Mouse (Mus musculus) layer of hippocampus, adult 8-10 months (tissue): ENCODE results near the gene Ascc1. TPM values are rescaled to one million over a fixed set of nuclear protein-coding genes. Genes with fewer than 3 reads are reported as not detected.
"Not testable (repeated sequence)": the region's sequence is repeated elsewhere in the genome, so short reads cannot be mapped to it uniquely, and the experiment has no call there.

Source experiments
- DNase-seq, 2 experiments: peaks; one replicate each; pipeline ENCODE4 v3.0.0; 2022; ENCODE audit warnings: low spot score in 2 of 2
- total RNA-seq, 4 experiments: library from RNA; stranded (reverse); gene quantifications; 2 replicates each; pipeline ENCODE4 v1.2.4; 2022

Gene Ascc1
- total RNA-seq, 4 experiments from 2014 or later: 17.0 to 19.1 (median 17.7) TPM

DNA sequence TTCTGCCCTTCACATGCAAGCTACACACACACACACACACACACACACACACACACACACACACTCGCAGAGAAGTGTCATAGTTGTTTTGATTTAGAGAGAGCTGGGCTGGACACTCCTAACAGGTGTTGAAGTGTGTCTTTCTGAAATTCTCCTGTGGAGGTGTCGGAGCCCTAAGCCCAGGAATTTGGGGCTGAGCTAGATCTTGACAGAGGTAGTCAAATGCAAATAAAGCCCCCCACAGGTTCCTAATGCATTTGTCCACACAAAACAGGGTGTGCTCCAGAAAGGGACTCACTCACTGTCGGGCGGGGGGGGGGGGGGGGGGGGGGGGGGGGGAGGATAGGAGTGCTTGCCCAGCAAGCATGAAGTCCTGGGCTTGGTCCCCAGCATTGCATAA lies 25.5 kb upstream of the Ascc1 start:
- DNase-seq: no peak

DNA sequence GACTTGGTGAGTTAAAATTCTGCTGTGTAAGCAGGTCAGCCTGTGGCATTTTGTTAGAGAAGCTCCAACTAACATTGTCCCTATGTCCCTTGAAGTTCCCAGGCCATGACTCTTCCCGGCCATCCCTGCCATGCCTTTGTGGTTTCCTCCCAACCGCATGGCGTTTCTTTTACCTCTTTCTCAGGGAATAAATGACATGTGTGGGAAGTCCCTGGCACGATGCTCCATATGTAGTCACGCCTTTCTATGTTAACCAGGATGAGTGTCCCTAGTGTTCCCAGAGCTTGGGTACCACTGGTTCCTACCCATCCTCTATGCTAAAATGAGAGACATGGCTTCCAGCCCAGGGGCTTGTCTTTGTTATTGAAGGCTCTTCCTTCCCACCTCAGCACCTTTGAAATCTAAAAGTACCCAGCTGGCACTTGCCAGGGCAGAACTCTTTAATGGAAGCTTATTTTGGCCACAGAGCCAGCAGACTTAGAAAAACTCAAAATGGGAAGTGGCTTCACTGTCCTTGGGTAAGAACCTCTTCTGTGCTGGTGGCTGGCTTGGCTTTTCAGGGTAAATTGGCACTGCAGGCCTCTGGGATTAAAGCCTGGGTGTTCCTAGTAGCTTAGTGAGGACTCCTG lies 24.8 kb upstream of the Ascc1 start:
- DNase-seq: no peak

DNA sequence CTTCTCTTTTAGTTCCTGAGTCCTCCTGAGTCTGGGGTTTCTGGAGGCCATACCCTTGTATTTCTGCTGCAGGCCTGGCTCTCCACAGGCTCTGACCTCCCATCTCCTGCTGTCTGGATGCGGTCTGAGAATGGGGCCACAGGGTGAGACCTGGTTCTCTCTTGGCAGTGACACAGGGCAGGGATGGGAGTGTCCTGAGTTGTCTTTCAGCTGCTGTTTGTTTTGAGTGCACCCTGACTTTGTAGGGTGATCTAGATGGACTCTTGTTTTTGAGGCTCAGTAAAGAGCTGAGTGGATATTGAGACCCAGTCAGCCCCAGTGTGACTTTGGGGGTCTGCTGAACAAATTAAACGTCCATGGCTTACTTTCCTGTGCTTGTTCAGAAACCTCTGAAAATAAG lies 24.2 kb upstream of the Ascc1 start:
- no peak for DNase-seq

DNA sequence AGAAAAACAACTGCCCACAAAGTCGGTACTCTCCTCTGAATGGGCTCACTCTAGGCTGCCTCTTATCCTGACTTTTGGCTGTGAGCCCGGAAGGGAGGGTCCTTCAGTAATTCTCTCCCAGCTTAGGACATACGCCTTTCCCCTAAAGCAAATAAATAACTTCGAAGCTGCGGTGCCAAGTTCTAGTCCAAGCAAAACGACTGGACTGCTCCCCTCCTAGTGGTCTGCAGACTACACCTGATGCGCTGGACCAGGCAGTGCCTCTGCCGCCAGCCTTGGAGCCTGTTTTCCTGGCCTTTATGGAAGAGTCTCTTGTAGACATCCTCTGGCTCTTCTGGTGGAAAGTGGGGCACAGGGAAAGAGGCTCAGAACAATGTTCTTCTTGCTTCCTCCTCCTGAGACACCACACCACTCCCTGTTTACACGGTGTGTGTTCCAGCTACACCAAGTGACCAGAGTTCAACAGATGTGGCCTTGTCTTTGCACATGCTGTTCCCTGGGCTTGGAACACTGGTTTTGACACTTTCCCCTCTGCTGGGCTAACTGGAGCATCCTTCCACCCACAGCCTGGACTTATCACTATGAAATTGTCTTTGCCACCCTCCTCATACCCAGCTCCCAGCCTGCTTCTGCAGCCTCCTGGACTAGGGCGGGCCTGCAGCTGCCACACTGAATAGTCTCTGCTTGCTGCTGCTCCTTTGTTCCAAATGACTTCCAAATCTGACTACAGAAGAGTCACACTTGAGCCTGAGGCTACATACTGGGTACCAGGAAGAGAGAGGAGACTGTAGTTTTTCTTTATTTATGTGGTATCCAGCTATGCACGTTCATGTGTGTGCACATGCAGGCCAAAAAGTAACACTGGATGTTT lies 23.5 kb upstream of the Ascc1 start:
- DNase-seq: no peak

DNA sequence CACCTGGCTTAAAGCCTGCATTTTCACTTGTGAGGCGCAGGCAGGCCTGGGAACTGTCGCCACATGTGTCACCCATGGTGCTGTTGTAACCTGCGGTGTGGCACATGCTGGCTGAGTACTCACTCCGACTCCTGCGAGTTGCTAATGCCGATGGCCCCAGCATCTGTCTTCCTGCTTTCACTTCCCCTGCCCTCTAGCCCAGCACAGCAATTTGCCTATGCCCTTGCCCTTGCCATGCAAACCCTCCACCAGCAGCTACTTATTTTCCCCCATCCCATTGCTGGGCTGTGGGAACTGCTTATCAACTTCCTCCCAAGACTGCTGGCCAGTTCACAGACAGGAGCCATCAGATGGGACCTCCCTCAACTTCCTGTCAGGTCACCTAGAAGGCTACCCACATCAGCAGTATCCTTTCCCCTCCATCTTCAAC lies 21.8 kb upstream of the Ascc1 start:
- DNase-seq: no peak

DNA sequence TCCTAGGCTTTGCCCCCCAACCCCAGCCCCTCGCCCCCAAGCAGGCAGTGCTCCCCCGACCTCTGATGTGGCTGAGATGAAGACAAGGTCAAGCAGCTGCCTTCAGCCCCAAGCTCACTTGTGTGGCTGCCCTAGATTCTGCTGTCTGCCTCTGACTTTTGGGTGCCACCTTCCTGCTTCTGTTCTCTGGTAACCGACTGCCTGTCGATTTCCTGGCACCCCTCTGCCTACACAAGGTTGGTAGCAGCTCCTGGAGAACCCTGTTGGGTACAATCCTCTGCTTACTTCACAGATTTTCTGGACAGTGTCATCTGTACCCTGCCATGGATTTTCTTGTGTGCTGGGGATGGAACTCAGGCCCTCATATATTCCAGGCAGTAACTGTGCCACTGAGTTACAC lies 21.3 kb upstream of the Ascc1 start:
- no peak for DNase-seq

DNA sequence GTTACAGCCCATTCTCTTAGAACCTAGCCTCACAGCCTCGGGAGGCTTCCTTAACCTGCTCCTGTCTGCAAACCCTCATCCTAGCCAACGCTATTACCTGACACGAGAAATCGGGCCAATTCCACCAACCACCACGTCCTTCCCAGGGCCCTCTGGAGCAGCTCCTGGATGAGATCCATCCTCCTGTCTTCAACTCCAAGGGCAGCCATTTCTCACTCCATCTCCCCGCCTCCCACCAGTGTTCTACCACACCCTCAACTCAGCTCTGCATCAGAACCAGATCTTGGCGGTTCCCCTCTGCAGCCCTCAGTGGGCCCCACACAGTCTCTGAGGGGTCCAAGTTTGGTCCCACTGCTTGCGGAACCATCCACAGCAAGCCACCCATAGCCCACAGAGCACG lies 20.8 kb upstream of the Ascc1 start:
- DNase-seq: no peak

DNA sequence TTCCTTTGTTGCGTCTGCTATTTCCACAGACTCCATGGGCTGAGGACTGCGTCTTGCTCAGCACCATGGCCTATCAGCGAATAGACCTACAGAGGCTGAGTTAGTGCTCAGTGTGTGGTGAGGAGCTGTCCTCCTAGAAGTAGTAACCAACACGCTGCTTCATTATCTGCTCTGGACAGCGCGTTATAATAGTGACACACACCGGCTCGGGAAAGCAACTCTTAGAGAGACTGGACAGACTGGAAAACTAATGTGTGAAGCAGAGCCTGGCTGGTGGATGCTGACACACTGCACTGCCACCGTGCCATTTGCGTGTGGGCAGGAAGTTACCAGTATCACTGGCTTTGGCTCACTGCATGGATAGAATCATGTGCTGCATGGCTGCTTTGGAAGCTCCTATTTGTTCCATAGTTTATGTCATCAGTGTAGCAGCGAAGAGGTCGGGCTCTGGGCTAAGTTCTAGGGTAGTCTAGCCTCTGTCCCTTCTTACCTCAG lies 20.2 kb upstream of the Ascc1 start:
- DNase-seq: no peak

DNA sequence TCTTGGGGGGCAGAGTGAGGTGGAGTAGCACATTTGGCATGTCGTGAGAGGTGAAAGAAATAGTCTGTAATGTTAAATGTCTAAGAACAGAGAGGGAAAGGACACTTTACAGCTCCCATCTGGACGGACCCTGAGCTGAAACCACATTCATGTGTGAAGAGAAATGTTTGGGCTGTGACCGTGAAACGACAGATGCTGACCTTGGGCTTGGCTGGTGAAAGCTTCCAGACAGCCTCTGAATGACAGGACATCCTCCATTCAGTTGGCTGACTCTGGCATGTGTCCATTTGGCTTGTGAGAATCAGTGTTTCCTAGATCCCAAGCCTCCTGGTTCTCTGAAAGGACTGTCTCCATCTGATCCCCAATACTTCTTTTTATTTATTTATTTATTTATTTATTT lies 14.6 kb upstream of the Ascc1 start:
- no peak for DNase-seq

DNA sequence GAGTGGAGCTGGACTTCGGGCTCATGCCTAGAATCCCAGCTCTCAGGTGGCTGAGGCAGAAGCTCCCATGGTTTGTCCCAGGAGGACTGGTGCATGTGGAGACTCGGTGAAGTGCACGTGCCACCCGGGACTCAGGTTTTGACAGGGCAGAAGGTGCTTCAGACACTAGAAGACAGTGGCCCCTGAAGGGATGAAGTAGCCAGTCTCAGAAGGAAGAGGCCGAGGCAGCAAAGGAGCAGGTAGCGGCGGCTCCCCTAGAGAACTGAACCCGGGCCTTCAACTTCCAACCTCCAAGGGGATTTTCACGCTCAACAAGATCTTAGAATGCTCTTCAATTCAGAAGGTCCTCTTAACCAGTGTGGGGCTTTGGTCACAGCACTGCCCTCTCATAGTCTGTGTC lies 12.2 kb upstream of the Ascc1 start:
- DNase-seq: no peak

DNA sequence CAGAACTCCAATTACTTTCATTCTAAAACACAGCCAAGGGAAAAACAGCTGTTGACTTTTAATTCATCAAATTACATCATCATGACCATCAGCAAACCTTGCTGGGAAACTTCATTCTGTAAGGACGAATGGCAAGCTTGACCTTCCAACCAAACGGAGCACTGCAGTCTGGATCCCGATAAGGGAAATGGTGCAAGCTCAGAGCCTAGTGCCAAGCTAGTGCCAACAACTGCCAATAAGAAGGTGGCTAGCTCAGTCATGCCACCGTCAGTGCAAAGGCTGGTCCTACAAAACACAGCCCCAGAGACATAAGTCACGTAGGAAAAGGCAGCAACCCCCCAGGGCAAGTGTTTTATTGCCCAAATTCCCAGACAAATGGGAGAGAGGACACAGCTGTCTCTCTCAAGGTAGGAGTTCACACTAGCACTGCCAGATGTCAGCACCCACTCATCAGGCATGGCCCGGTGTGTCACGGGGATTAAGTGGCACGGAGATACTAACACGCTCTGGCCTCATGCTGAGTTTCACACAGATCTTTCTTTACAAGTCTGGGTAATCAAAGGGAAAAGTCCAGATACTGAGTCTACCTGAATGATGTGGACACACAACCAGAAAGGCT lies 11.2 kb upstream of the Ascc1 start:
- DNase-seq: no peak

DNA sequence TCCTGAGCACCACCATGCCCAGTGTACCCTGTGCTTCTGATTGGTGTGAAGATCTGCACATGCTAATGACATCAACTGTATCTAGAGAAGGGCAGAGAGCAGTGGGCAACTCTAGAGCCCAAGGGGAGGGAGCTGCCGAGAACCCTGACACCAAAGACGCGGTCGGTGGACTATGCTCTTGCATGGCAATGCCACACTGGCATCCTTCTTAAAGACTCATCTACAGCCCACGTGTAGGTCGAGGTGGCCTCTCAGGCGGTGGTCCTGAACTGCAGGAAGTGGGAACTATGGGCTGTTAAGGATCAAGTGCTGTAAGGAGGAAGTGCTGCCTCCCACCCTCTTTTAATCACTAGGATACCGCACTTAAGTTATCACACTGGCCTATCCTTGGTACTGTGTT lies 10.6 kb upstream of the Ascc1 start:
- DNase-seq: no peak

DNA sequence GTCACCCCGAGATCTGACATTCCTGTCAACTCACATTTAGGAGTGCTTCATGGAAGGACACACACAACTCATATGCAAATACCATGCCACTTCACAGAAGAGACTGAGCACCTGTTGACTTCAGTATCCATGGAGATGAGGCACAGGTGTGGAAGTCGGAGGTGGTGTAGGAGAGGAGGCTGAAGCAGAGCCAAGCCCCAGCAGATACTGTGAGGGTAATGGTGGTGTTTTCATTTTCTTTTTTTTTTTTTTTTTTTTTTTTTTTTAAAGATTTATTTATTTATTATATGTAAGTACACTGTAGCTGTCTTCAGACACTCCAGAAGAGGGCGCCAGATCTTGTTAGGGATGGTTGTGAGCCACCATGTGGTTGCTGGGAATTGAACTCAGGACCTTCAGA lies 8.8 kb upstream of the Ascc1 start:
- DNase-seq: not testable (repeated sequence)

DNA sequence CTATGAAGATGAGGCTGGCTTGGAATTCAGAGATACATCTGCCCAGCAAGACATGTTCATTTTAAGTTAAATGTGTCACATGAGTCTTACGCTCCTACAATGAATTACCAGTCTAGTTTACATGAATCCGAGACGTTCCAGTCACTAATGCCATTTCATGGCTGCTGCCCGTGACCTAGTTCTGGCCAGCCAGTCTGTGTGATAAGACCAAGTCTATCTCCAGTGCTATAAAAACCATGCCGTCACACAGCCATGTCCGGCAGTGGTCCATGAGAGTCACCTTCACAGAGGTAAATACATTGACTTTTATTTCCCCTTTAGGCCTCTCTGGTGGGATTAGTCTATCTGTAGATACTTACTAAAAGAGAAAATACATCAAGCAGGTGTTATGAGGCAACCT lies 6.7 kb upstream of the Ascc1 start:
- no peak for DNase-seq

DNA sequence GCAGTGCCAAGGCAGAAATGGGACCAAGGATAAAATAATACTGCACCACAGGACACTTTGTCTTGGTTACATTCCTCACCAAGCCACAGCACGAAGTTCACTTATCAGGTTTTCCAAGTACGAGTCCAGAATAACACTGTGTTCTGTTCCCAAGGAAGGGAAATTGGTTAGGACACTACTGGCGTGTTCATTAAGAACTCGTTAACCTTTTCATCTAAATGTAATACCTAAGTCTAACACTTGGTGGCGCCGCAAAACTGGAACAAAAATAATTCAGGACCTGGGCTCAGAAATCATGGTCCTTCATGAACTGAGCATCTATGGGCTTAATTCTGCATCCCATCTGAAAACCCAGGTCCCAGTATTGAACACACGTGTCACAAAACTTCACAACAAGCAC lies 5.0 kb upstream of the Ascc1 start:
- no peak for DNase-seq

DNA sequence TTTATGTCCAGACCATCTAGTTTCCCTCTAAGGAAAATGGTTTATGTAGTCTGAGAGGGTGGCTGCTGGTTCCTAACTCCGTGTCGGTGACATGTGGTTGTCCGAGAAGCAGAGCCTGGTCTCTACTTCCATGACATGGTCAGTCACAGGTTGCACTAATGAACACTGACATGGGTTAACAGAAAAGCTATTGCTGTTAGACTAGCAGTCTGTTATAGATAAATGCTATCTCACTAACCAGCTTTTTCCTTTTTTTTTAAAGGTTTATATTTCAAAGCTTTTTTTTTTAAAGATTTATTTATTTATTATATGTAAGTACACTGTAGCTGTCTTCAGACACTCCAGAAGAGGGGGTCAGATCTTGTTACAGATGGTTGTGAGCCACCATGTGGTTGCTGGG lies 3.5 kb upstream of the Ascc1 start:
- no peak for DNase-seq

DNA sequence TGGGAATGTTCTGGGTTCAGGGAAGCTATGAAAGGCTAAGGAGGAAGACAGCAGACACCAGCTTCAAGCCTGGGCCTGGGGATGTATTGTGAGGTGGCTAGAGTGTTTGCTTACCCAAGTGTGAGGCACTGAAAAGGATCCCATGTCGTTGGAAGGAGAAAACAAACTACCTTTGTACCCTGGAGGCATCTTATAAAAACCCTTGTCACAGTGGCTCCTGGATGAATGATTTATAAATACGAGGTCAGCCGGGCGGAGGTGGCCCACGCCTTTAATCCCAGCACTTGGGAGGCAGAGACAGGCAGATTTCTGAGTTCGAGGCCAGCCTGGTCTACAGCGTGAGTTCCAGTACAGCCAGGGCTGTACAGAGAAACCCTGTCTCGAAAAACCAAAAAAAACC lies 942 bp upstream of the Ascc1 start:
- not testable (repeated sequence) for DNase-seq

DNA sequence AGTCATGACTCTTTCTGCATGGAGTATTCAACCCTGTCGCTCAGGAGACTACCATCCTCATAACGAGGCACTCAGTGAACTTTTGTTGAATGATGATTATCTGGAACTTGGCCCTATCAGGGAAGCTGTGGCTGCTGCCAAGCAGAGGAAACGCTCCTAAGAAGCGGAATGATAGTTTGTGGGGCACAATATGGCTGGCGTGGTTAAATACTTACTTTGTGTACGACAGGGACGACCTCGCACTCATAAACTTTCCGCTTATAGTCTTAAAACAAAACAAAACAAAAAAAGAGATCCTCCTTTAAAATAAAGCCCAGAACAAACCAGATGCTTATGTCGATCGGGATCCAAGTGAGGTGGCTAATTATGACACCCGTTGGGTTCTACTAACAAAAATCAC lies 402 bp upstream of the Ascc1 start:
- no peak for DNase-seq

DNA sequence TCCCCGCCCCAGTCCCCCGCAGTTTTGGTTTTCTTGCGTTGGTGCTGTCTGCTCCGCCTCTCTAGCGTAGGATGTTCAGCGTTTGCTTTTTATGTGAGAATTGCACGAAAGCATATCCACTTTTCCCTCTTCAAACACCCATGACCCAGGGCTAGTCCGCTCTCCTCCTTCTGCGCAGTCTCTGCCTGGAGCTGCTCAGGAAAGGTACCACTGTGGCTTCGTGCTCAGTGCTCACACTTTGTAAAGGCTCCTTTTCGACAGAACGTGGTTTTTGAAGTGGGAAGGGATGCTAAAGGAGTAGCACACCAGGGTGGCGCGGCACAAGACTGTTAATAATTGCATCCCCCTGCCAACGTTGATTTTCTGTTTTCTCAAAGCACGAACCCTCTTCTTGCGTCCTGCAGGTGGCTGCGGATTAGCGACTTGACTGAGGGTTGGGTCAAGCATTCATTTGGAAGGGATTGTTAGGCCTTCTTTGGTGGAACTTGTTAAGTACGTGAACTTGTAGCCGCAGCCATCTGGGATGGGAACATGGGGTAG lies 678 bp downstream of the Ascc1 start:
- DNase-seq: no peak

DNA sequence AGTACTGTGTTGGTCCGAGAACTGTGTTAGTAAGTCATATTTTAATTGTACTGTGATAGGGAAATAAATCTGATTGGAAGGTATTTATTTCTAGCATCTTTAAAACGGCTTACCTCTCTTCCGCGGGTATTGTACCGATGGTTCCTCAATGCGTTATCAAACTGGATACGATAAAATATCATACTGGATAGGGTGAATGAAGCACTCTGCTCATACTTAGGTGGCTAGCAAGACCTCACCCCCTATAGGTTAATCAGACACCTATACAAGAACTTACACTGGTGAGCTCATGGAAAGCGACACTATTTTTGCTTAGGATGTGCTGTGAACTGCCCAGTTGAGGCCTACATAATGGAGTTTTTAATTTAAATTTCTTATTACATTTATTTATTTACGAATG lies 1.2 kb downstream of the Ascc1 start:
- DNase-seq: no peak

DNA sequence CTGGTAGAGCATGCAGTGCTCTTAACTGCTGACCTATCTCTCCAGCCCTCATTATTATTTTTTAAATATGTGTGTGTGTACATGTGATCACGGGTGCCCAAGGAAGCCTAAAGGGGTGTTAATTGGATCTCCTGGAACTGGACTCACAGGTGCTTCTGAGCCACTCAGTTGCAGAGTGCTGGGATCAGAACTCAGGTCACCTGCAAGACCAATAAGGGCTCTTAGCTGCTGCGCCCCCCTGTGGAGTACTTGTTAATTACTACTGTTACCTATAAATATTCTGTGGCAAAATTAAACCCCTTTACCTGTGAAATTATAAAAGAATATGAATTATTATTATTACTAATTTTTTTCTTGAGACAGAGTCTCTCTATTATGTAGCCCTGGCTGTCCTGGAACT lies 2.7 kb downstream of the Ascc1 start:
- DNase-seq: no peak

DNA sequence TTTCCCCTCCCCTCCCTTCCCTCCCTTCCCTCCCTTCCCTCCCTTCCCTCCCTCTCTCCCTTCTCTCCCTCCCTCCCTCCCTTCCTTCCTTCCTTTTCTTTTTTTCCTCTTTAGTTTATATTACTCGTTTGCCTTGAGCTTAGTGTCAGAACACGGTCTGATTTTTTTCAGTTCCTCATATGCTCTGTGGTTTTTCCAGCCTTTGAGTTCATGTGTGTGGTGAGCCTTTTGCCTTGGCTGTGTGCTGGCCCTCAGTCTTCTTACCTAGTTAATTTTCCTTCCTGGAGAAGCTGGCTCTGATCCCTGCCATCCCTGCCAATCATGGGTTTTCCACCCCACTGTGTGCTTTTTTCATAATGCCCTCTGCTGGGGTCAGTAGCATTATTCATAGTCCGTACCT lies 6.5 kb downstream of the Ascc1 start:
- no peak for DNase-seq
